Mouse (Mus musculus) small intestine, adult 2 months (tissue): ENCODE data around the gene Npff.

Experiments
- CTCF ChIP-seq: fragments of 200-500 bp; IDR thresholded peaks from 2 replicates; pipeline ENCODE4 v1.5.1; 2012; ENCODE audit warnings: low read depth, mild to moderate bottlenecking, control low read depth, inconsistent platforms, low read length, moderate library complexity, mixed read lengths; ENCODE audit not compliant: insufficient replicate concordance, insufficient read length; ENCODE audit errors: extremely low read depth
- POLR2A ChIP-seq: fragments of 200-500 bp; IDR thresholded peaks from 2 replicates; pipeline ENCODE4 v1.6.1; 2012; ENCODE audit warnings: low read depth, mild to moderate bottlenecking, control low read depth, inconsistent platforms, low read length, moderate library complexity

DNA sequence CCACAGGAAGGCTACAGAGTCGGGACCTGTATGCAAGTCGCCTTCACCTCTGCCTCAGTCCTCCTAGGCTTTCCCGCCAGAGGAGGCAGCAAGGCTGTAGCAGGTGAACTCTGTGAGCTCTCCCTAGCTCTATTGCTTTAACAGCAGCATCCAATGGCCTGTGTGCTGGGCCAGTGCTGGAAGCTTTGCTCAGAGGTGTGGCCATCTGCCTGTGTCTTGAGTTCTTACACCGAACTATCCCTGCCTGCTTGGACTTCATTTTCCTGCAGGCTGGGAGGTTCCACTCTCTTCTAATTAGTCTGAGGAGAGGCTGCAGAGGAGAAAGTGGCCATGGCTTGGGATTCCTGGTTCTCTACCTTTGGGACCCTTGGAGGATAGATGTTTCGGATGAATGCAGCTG lies 12.7 kb downstream of the Npff start:
- TF ChIP-seq CTCF = no peak
- no peak for TF ChIP-seq POLR2A
